Mouse (Mus musculus): ENCODE measurements around the gene Tspan18. TPM values are rescaled to one million over a fixed set of nuclear protein-coding genes. Genes with fewer than 3 reads are reported as not detected.
A peak's percentile ranks its signal among the peaks of the same experiment; 100 is the strongest.

Gene Tspan18
- polyA plus RNA-seq, 1 experiment from 2014 or later: 17.2 TPM

DNA sequence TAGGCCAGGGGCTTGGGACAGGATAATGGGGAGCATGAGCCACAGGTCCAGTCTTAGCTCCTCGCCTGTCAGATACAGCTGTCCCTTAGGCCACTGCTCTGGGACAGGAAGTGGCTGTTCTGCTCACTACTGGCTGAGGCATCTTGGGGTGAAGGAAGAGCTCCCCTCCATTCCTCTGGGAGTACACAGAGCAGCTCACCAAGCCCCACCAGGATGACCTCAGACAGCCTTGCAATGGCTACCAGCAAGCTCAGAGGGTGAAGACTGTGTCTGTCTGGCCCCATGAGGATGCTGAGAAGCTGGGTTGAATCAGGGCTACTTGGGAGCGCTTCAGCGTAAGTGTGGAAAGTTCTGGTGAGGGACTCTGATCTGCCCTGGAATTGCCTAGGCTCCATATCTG, 132.3 kb downstream of the Tspan18 start:
- no peaks in the 10 kb centered on the region for H3K9me3 ChIP-seq
- H3K4me1 ChIP-seq: peaks cover 10% of the 10 kb centered on the region; the same call in 1 of the 2 replicates
- no peak overlapping the region for H3K4me2 ChIP-seq (replicated peaks)
- no peak overlapping the region for H3K4me3 ChIP-seq
- ATAC-seq (ENCODE audit: low FRiP score, low read depth): no peak
- WGBS: 87% methylated on average over 3 of the region's 3 CpGs
- H3K27me3 ChIP-seq: no peaks in the 10 kb centered on the region
- H3K27ac ChIP-seq: no peak overlapping the region
- H3K9ac ChIP-seq: no peak overlapping the region
- H3K36me3 ChIP-seq: peaks cover 34% of the 10 kb centered on the region

DNA sequence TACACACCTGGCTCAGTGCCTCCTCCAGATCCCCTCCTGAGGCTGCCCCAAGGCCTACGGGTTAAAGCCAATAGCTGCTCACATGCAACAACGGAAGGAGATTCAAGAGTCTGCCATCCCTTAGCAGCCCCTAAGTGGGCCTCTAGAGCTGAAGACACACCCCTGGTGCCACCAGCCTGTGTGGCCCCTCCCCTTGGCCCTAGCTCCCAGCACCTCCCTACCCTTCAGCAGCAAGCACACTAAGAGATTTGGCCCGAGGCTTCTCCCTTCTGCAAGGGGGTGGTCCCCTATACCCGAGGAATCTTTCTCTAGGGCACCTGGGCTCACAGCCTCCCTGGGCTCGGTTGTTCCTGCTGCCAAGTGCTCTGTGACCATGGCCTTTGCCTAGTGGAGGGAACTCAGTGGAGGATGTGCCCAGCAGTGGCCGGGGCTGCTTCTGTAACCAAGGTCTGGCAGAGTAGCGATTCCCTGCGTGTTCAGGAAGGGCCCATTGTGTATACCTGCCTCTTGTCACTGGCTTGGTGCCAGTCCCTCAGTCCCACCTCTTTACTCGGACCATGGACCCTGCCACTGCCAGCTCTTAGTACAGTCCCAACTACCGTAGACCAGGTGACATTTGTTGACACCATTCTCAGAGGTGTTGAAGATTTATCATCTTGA, 133.5 kb downstream of the Tspan18 start:
- H3K27ac ChIP-seq: no peak overlapping the region
- H3K9me3 ChIP-seq: no peaks in the 10 kb centered on the region
- H3K4me3 ChIP-seq: no peak overlapping the region
- H3K4me1 ChIP-seq: peaks cover 10% of the 10 kb centered on the region; the same call in 1 of the 2 replicates
- H3K4me2 ChIP-seq (replicated peaks): no peak overlapping the region
- no peaks in the 10 kb centered on the region for H3K27me3 ChIP-seq
- WGBS: 61% methylated on average over 10 of the region's 10 CpGs
- no peak overlapping the region for H3K9ac ChIP-seq
- peaks cover 32% of the 10 kb centered on the region for H3K36me3 ChIP-seq
- ATAC-seq (ENCODE audit: low FRiP score, low read depth): no peak

DNA sequence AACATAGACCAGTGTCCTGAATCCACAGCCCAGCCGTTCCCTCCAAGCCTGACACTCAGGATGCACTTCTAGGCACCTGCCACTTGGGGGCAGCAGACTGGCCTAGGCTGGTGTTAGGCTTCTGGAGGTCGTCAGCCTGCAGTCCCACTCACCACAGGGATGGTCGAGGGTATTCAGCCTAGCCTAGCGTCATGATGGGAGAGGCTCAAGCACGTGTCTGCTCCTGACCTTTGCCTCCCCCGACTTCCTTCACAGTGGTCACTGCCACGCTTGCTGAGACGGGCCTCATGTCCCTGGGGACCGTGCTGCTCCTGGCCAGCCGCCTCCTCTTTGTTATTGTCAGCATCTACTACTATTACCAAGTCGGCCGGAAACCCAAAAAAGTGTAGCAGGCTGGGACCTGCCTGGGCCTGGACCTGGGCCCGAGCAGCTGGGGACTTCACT, 134.8 kb downstream of the Tspan18 start:
- H3K36me3 ChIP-seq: peaks cover 19% of the 10 kb centered on the region
- no peaks in the 10 kb centered on the region for H3K9me3 ChIP-seq
- ATAC-seq (ENCODE audit: low FRiP score, low read depth): peak; percentile 7; the same call in 1 of the 2 replicates
- no peak overlapping the region for H3K27ac ChIP-seq
- H3K9ac ChIP-seq: no peak overlapping the region
- 47% methylated on average over 13 of the region's 13 CpGs for WGBS
- no peak overlapping the region for H3K4me2 ChIP-seq (replicated peaks)
- no peaks in the 10 kb centered on the region for H3K27me3 ChIP-seq
- H3K4me3 ChIP-seq: no peak overlapping the region
- peaks cover 10% of the 10 kb centered on the region; the same call in 1 of the 2 replicates for H3K4me1 ChIP-seq

DNA sequence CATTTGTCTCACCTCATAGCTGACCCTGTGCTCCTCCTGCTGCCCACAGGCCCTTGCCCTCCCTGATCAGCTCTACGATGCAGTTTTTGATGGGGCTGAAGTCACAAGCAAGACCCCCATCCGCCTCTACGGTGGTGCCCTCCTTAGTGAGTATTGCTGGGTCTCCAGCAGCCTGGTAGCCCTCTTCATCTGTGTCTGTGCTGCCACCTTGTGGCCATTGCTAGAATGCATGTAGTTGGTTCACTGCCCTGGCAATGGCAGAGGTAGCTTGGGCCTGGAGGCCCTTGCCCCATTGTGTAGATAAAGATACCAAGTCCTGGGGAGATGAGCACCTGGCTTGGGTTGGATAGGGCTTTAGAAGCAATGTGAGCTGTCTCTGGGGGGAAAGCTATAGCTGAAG, 135.5 kb downstream of the Tspan18 start:
- Histone ChIP-seq H3K9me3 (no peaks in the 10 kb centered on the region), H3K4me1 (peaks cover 10% of the 10 kb centered on the region; the same call in 1 of the 2 replicates), H3K9ac (no peak overlapping the region), H3K4me2 (replicated peaks) (no peak overlapping the region), H3K36me3 (peaks cover 19% of the 10 kb centered on the region), H3K27ac (no peak overlapping the region), H3K4me3 (no peak overlapping the region), H3K27me3 (no peaks in the 10 kb centered on the region)
- peak; percentile 13; the same call in 1 of the 2 replicates for ATAC-seq (ENCODE audit: low FRiP score, low read depth)
- 15% methylated on average over 3 of the region's 3 CpGs for WGBS

DNA sequence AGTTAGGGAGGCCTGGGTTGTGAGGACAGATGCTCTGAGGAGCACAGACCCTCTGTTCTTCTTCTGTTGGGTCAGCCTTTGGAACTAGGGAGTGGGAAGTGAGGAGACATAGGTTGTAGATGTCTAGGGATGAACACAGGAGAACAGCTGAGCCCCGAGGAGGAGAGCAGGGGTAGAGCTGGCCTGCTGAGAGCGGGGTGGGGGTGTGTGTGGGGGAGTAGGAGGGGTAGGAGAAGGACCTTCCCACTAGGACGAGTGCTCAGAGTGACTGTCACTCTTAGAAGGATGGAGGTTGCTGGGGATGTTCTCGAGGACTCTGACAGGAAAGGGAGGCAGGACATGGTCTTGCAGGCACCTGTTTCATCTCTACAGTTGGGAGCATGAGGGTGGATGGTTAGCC, 140.5 kb downstream of the Tspan18 start:
- ATAC-seq (ENCODE audit: low FRiP score, low read depth): no peak
- 63% methylated on average over 4 of the region's 4 CpGs for WGBS
- Histone ChIP-seq H3K9ac (no peak overlapping the region), H3K9me3 (no peaks in the 10 kb centered on the region), H3K4me2 (replicated peaks) (no peak overlapping the region), H3K4me3 (no peak overlapping the region), H3K27ac (no peak overlapping the region), H3K4me1 (peaks cover 22% of the 10 kb centered on the region), H3K36me3 (no peaks in the 10 kb centered on the region), H3K27me3 (peaks cover 9% of the 10 kb centered on the region)

DNA sequence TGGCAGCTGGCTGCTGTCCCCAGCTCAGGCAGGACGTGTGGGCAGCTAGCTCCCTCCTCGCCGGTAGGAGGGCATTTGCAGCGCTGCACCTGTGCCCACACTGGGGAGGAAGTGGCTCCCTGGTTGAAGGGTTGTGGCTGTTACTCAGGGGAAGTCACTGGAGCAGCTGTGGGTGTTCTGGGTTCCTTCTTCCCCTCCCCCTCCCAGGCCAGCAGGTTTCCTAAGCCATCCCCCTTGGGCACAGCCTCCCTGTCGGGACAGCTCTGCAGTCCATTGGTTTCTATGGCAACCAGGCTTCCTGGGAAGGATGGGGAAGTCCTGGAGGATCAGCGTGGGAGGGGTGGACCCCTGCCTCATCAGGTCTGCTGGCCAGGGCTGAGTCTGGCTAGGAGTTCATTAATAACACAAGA, 141.6 kb downstream of the Tspan18 start:
- Histone ChIP-seq H3K27me3 (peaks cover 9% of the 10 kb centered on the region), H3K9me3 (no peaks in the 10 kb centered on the region), H3K4me1 (peaks cover 27% of the 10 kb centered on the region), H3K4me3 (no peak overlapping the region), H3K9ac (no peak overlapping the region; the same call in 1 of the 2 replicates), H3K36me3 (no peaks in the 10 kb centered on the region), H3K27ac (no peak overlapping the region), H3K4me2 (replicated peaks) (0 out of 2 replicates have a peak overlapping the region, but pooled peaks have one; percentile 3)
- no peak for ATAC-seq (ENCODE audit: low FRiP score, low read depth)
- WGBS: 10% methylated on average over 6 of the region's 6 CpGs

DNA sequence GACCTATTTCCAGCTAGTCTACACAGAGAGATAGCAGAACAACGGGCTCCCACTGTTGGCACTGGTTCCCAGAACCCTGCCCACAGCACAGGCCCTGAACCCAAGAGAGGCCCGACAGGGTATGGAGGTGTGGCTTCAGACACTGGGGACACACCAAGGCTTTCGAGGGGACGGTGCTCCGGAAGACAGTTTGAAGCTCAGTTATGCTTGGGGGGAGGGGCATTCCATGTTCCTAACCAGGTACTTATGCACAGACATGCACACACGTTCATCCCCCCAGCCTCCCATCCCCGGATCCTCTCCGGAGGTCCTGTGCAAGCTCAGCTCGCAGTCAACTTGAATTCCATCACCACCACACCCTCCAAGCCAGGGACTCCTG, 142.1 kb downstream of the Tspan18 start:
- 0 out of 2 replicates have a peak overlapping the region, but pooled peaks have one; percentile 3 for H3K4me2 ChIP-seq (replicated peaks)
- no peaks in the 10 kb centered on the region for H3K9me3 ChIP-seq
- ATAC-seq (ENCODE audit: low FRiP score, low read depth): no peak
- 57% methylated on average over 9 of the region's 9 CpGs for WGBS
- no peak overlapping the region for H3K4me3 ChIP-seq
- H3K9ac ChIP-seq: no peak overlapping the region
- H3K27me3 ChIP-seq: peaks cover 10% of the 10 kb centered on the region
- no peak overlapping the region for H3K27ac ChIP-seq
- no peaks in the 10 kb centered on the region for H3K36me3 ChIP-seq
- peaks cover 29% of the 10 kb centered on the region for H3K4me1 ChIP-seq

DNA sequence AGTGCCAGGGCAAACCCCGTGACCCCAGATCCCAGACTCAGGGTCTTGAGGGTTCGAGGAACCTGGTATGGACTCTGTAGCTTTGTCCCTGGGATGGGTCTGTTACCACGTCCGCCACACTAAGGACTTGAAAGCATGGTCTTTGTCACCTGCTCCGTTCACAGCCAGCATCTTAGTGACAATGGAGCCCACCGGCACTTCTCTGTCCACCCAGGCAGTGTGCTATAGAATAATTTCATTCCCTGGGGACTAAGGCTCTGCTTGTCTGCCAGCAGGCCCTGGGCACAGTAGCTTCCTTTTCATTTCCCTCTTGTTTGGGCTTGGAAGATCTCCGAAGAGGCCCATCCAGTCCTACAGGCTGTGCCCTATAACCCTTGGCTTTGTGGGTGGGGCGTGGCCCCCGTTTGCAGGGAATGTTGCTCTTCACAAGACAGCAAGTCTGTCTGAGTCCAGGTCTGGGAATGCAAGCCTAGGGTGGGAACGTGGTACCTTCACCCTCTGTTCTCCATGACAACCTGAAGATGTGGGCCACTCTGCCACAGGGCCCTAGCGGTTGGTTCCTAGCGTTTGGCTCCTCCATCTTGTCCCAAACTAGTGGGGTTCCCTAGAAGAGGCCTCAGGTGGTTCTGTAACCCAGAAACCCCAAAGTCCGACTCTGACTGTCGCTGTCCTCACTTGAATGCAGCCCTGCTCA, 142.7 kb downstream of the Tspan18 start:
- no peak overlapping the region for H3K9ac ChIP-seq
- no peaks in the 10 kb centered on the region for H3K9me3 ChIP-seq
- 80% methylated on average over 14 of the region's 14 CpGs for WGBS
- H3K4me1 ChIP-seq: peaks cover 32% of the 10 kb centered on the region
- H3K36me3 ChIP-seq: no peaks in the 10 kb centered on the region
- no peak overlapping the region for H3K27ac ChIP-seq
- H3K27me3 ChIP-seq: peaks cover 15% of the 10 kb centered on the region
- H3K4me3 ChIP-seq: no peak overlapping the region
- ATAC-seq (ENCODE audit: low FRiP score, low read depth): no peak
- H3K4me2 ChIP-seq (replicated peaks): no peak overlapping the region

DNA sequence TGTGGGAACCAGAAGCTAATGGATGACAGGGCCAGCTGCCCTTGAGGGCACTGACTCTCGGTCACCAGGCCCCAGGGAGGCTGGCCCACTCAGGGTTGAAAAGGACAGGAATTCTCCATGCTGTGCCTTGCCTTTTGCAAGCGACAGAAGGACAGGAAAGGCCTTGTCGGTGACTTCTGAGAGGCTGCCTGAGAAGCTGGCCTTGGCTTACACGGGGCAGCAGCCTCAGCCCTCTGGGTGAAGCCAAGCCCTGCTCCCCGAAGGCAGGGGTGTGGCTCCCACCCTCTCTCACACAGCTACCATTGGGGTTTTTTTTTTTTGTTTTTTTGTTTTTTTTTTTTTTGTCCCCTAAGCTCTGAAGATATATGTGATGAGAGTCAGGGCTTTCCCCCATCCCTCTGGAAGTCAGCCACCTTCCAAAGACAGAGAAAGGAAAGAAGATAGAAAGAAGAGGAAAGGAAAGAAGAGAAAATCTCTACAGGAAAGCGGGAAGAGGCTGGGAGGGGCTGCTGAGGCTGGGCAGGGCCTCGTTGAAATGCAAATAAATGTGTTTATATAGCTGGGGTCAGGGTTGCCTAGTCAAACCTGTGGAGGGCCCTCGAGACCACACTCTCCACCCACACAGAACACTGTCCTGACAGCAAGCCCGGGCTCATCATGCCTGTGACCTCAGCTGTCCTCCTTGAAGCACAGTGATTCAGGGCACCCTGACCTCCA, 143.4 kb downstream of the Tspan18 start:
- WGBS: 24% methylated on average over 9 of the region's 9 CpGs
- Histone ChIP-seq H3K36me3 (no peaks in the 10 kb centered on the region), H3K27ac (no peak overlapping the region), H3K9me3 (no peaks in the 10 kb centered on the region), H3K4me1 (peaks cover 32% of the 10 kb centered on the region), H3K9ac (no peak overlapping the region), H3K27me3 (peaks cover 22% of the 10 kb centered on the region), H3K4me3 (no peak overlapping the region), H3K4me2 (replicated peaks) (no peak overlapping the region)
- ATAC-seq (ENCODE audit: low FRiP score, low read depth): no peak

DNA sequence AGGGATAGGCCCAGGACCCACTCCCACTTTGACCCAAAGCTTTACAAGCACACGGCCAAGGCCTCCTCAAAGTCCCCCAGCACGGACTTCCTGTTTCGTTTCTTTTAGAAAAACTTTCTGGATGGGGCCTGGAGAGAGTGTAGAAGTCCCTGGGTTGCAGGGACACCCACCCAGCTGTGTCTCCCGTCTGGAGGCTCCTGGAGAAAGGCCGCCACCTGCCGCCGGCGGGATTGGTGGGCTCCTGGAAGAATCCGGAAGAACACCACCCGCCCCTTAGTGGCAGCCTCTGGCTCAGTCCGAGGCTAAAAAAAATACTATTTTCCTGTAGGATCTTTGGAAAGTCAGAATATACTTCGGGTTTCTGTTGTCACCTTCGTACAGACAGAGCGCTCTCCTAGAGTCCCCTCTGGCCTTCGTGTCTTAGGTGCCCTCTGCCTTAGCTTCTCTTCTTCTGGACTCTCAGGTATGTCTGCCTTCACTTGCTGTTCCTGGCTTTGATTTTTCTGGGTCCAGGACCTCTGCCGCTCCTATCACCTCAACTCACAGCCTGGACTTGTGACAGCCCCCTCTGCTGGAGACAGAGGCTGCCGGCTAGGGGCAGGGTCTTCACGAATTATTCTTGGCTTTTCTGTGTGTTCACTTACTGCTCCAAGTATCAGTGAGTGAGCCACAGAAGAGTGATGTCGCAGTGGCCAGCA, 145.4 kb downstream of the Tspan18 start:
- peak overlapping the region; percentile 83 for H3K9ac ChIP-seq
- ATAC-seq (ENCODE audit: low FRiP score, low read depth): peak; percentile 27; the same call in 1 of the 2 replicates
- peaks cover 41% of the 10 kb centered on the region for H3K27me3 ChIP-seq
- no peaks in the 10 kb centered on the region for H3K9me3 ChIP-seq
- H3K4me2 ChIP-seq (replicated peaks): peak overlapping the region; percentile 100
- WGBS: 8% methylated on average over 19 of the region's 19 CpGs
- H3K27ac ChIP-seq: peak overlapping the region; percentile 40; the same call in 1 of the 2 replicates
- peak overlapping the region; percentile 69 for H3K4me3 ChIP-seq
- no peaks in the 10 kb centered on the region for H3K36me3 ChIP-seq
- H3K4me1 ChIP-seq: peaks cover 32% of the 10 kb centered on the region

DNA sequence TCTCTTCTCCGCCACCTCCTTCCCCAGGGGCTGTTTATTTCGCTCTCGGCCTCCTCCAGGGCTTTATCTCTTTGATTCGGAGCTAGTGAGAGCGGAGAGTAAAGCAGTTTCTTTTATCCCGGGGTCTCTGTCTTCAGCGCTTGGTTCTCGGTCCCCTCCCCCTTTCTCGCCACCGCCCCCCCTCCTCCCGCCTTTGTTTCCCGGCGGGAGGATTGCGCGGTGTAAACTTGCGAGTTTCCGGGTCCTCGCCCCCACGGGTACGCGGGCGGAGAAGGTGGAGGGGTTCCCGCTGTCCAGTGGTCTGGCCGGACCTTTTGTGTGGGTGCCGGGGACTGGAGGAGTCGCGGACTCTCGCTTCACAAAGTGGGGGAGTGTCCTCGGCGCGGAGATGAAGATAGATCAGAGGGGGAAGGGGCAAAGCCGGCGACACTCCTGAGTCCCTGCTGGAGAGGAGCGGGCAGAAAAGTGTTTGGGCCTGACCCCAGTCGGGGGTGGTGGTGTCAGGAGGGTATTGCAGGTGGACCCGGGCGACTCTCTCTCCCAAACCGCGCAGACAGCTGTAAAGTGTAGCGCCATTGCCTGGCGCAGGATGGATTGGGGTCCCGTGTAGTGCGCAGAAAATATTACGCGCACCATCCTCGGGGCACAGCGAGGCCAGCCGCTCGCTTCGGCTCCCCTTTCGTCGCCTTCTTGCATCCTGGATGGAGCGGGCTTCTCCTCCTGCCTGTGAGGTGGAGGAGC, 146.1 kb downstream of the Tspan18 start:
- peak overlapping the region; percentile 100 for H3K4me2 ChIP-seq (replicated peaks)
- no peaks in the 10 kb centered on the region for H3K9me3 ChIP-seq
- no peak for ATAC-seq (ENCODE audit: low FRiP score, low read depth)
- peaks cover 47% of the 10 kb centered on the region for H3K27me3 ChIP-seq
- WGBS: 1% methylated on average over 53 of the region's 53 CpGs
- H3K27ac ChIP-seq: peak overlapping the region; percentile 40; the same call in 1 of the 2 replicates
- peak overlapping the region; percentile 69 for H3K4me3 ChIP-seq
- peak overlapping the region; percentile 83 for H3K9ac ChIP-seq
- peaks cover 32% of the 10 kb centered on the region for H3K4me1 ChIP-seq
- no peaks in the 10 kb centered on the region for H3K36me3 ChIP-seq

Data from limb, embryonic 13.5 days (tissue).